Mouse (Mus musculus): Measurements from ENCODE around the gene Phactr3. TPM values are rescaled to one million over a fixed set of nuclear protein-coding genes. Genes with fewer than 3 reads are reported as not detected.

Phactr3 gene
- polyA plus RNA-seq, 1 experiment, result 0.20 TPM

GRCm38 (mm10) chr2:178263055-178263454, 144.3 kb downstream of the Phactr3 start:
- H3K4me3 ChIP-seq (replicated peaks; ENCODE audit: extremely low read depth, low read depth, low read length), result no peak overlapping the region
- 66% methylated on average over 4 of the region's 4 CpGs for WGBS
- no peak for DNase-seq
- no peaks in the 10 kb centered on the region for H3K4me1 ChIP-seq (ENCODE audit: control insufficient read depth, insufficient read depth, low read length)
- no peak for TF ChIP-seq CTCF (IDR thresholded peaks at IDR 0.05; ENCODE audit: insufficient read depth, low read length)
- TF ChIP-seq POLR2A (IDR thresholded peaks at IDR 0.05; ENCODE audit: borderline replicate concordance, extremely low read depth, low read depth, low read length), result no peak

- peak; percentile 54 for DNase-seq
- Histone ChIP-seq H3K4me1 (ENCODE audit: control insufficient read depth, insufficient read depth, low read length) (no peaks in the 10 kb centered on the region), H3K4me3 (replicated peaks; ENCODE audit: extremely low read depth, low read depth, low read length) (no peak overlapping the region)
- TF ChIP-seq POLR2A (IDR thresholded peaks at IDR 0.05; ENCODE audit: borderline replicate concordance, extremely low read depth, low read depth, low read length) (no peak), CTCF (IDR thresholded peaks at IDR 0.05; ENCODE audit: insufficient read depth, low read length) (peak; percentile 73)
- WGBS, result 5% methylated on average over 8 of the region's 8 CpGs
Observed at GRCm38 (mm10) chr2:178264389-178264788, 145.6 kb downstream of the Phactr3 start.

GRCm38 (mm10) chr2:178265454-178265853, 146.7 kb downstream of the Phactr3 start:
- Histone ChIP-seq H3K4me1 (ENCODE audit: control insufficient read depth, insufficient read depth, low read length) (no peaks in the 10 kb centered on the region), H3K4me3 (replicated peaks; ENCODE audit: extremely low read depth, low read depth, low read length) (no peak overlapping the region)
- no peak for TF ChIP-seq POLR2A (IDR thresholded peaks at IDR 0.05; ENCODE audit: borderline replicate concordance, extremely low read depth, low read depth, low read length)
- TF ChIP-seq CTCF (IDR thresholded peaks at IDR 0.05; ENCODE audit: insufficient read depth, low read length), result no peak
- no peak for DNase-seq
- WGBS, result 15% methylated on average over 2 of the region's 2 CpGs

GRCm38 (mm10) chr2:178270794-178271193, 152.0 kb downstream of the Phactr3 start:
- WGBS, result 65% methylated on average over 2 of the region's 2 CpGs
- no peak for TF ChIP-seq POLR2A (IDR thresholded peaks at IDR 0.05; ENCODE audit: borderline replicate concordance, extremely low read depth, low read depth, low read length)
- TF ChIP-seq CTCF (IDR thresholded peaks at IDR 0.05; ENCODE audit: insufficient read depth, low read length), result no peak
- no peaks in the 10 kb centered on the region for H3K4me1 ChIP-seq (ENCODE audit: control insufficient read depth, insufficient read depth, low read length)
- no peak overlapping the region for H3K4me3 ChIP-seq (replicated peaks; ENCODE audit: extremely low read depth, low read depth, low read length)
- no peak for DNase-seq

GRCm38 (mm10) chr2:178272350-178272749, 153.6 kb downstream of the Phactr3 start:
- TF ChIP-seq POLR2A (IDR thresholded peaks at IDR 0.05; ENCODE audit: borderline replicate concordance, extremely low read depth, low read depth, low read length) (no peak), CTCF (IDR thresholded peaks at IDR 0.05; ENCODE audit: insufficient read depth, low read length) (no peak)
- H3K4me1 ChIP-seq (ENCODE audit: control insufficient read depth, insufficient read depth, low read length), result no peaks in the 10 kb centered on the region
- H3K4me3 ChIP-seq (replicated peaks; ENCODE audit: extremely low read depth, low read depth, low read length), result no peak overlapping the region
- 60% methylated on average over 4 of the region's 4 CpGs for WGBS
- no peak for DNase-seq

- TF ChIP-seq CTCF (IDR thresholded peaks at IDR 0.05; ENCODE audit: insufficient read depth, low read length) (no peak), POLR2A (IDR thresholded peaks at IDR 0.05; ENCODE audit: borderline replicate concordance, extremely low read depth, low read depth, low read length) (no peak)
- WGBS, result 65% methylated on average over 4 of the region's 4 CpGs
- Histone ChIP-seq H3K4me1 (ENCODE audit: control insufficient read depth, insufficient read depth, low read length) (no peaks in the 10 kb centered on the region), H3K4me3 (replicated peaks; ENCODE audit: extremely low read depth, low read depth, low read length) (no peak overlapping the region)
- no peak for DNase-seq
Observed at GRCm38 (mm10) chr2:178274126-178274525, 155.4 kb downstream of the Phactr3 start.

- 4% methylated on average over 6 of the region's 6 CpGs for WGBS
- no peaks in the 10 kb centered on the region for H3K4me1 ChIP-seq (ENCODE audit: control insufficient read depth, insufficient read depth, low read length)
- H3K4me3 ChIP-seq (replicated peaks; ENCODE audit: extremely low read depth, low read depth, low read length), result no peak overlapping the region
- peak; percentile 8 for DNase-seq
- TF ChIP-seq CTCF (IDR thresholded peaks at IDR 0.05; ENCODE audit: insufficient read depth, low read length) (no peak), POLR2A (IDR thresholded peaks at IDR 0.05; ENCODE audit: borderline replicate concordance, extremely low read depth, low read depth, low read length) (no peak)
Observed at GRCm38 (mm10) chr2:178277206-178277605, 158.4 kb downstream of the Phactr3 start.

GRCm38 (mm10) chr2:178281183-178281582, 162.4 kb downstream of the Phactr3 start:
- DNase-seq, result no peak
- Histone ChIP-seq H3K4me3 (replicated peaks; ENCODE audit: extremely low read depth, low read depth, low read length) (no peak overlapping the region), H3K4me1 (ENCODE audit: control insufficient read depth, insufficient read depth, low read length) (no peaks in the 10 kb centered on the region)
- WGBS, result 53% methylated on average over 3 of the region's 3 CpGs
- TF ChIP-seq CTCF (IDR thresholded peaks at IDR 0.05; ENCODE audit: insufficient read depth, low read length) (no peak), POLR2A (IDR thresholded peaks at IDR 0.05; ENCODE audit: borderline replicate concordance, extremely low read depth, low read depth, low read length) (no peak)

GRCm38 (mm10) chr2:178287285-178287684, 168.5 kb downstream of the Phactr3 start:
- DNase-seq, result no peak
- Histone ChIP-seq H3K4me3 (replicated peaks; ENCODE audit: extremely low read depth, low read depth, low read length) (no peak overlapping the region), H3K4me1 (ENCODE audit: control insufficient read depth, insufficient read depth, low read length) (no peaks in the 10 kb centered on the region)
- TF ChIP-seq POLR2A (IDR thresholded peaks at IDR 0.05; ENCODE audit: borderline replicate concordance, extremely low read depth, low read depth, low read length), result no peak
- TF ChIP-seq CTCF (IDR thresholded peaks at IDR 0.05; ENCODE audit: insufficient read depth, low read length), result no peak
- WGBS, result 80% methylated on average over 5 of the region's 5 CpGs

GRCm38 (mm10) chr2:178288666-178289065, 169.9 kb downstream of the Phactr3 start:
- no peak for DNase-seq
- WGBS, result 70% methylated on average over 3 of the region's 3 CpGs
- TF ChIP-seq POLR2A (IDR thresholded peaks at IDR 0.05; ENCODE audit: borderline replicate concordance, extremely low read depth, low read depth, low read length) (no peak), CTCF (IDR thresholded peaks at IDR 0.05; ENCODE audit: insufficient read depth, low read length) (no peak)
- no peaks in the 10 kb centered on the region for H3K4me1 ChIP-seq (ENCODE audit: control insufficient read depth, insufficient read depth, low read length)
- no peak overlapping the region for H3K4me3 ChIP-seq (replicated peaks; ENCODE audit: extremely low read depth, low read depth, low read length)

Data from lung, adult 2 months (tissue).